Mouse (Mus musculus): ENCODE data around the gene Pdk1. TPM values are rescaled to one million over a fixed set of nuclear protein-coding genes. Genes with fewer than 3 reads are reported as not detected.
A peak's percentile ranks its signal among the peaks of the same experiment; 100 is the strongest.

The Pdk1 gene
- total and polyA plus RNA-seq, 3 experiments: 12.2 to 56.1 TPM; not detected in 1

DNA sequence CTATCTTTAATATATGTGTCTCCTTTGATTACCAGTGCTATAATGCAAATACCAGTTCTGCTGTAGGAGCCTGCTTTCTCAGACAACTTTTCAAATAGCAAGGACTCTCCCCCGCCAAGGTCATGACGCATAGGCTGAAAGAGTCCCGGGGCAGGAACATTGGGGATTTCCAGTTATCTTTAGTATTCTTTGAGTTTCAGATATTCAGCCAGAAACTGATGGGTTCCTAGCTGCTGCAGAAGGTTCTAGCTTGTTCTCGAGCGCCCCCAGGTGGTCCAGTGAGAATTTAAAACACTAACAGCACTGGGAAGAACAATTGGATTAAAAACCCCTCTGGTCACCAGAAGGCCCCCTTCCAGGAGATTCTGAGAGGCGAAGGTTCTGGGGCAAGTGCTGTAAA is 35.2 kb upstream of the Pdk1 start:
- Histone ChIP-seq H3K79me2 (ENCODE audit: control insufficient read depth, insufficient read depth, low read length, poor library complexity) (no peaks in the 10 kb centered on the region), H3K27me3 (ENCODE audit: control insufficient read depth in 1 of 2, insufficient read depth in 2 of 2, low read length in 2 of 2) (peaks cover 0 to 2% of the 10 kb centered on the region in 2 experiments; a peak in 1 of 4 replicates), H3K9me3 (replicated peaks; ENCODE audit: insufficient read depth, low read length) (no peaks in the 10 kb centered on the region), H3K4me1 (ENCODE audit: control insufficient read depth in 1 of 2, insufficient read depth in 2 of 2, low read length in 2 of 2) (no peaks in the 10 kb centered on the region), H3K36me3 (ENCODE audit: control insufficient read depth in 1 of 2, insufficient read depth in 2 of 2, low read length in 2 of 2) (no peaks in the 10 kb centered on the region), H3K4me3 (ENCODE audit: control insufficient read depth in 1 of 2, insufficient read depth in 1 of 2, low read depth in 2 of 2, low read length in 2 of 2) (no peak overlapping the region), H3K9ac (ENCODE audit: control insufficient read depth, low read depth, low read length, poor library complexity, severe bottlenecking) (no peak overlapping the region), H3K27ac (ENCODE audit: control insufficient read depth, low read depth, low read length) (no peak overlapping the region)
- TF ChIP-seq ZC3H11A (IDR thresholded peaks at IDR 0.05; ENCODE audit: low read depth, low read length) (peak; percentile 53), CHD1 (IDR thresholded peaks at IDR 0.05; ENCODE audit: low read depth, low read length) (no peak), BHLHE40 (IDR thresholded peaks at IDR 0.05; ENCODE audit: borderline replicate concordance, low read depth, low read length) (no peak), RAD21 (IDR thresholded peaks at IDR 0.05; ENCODE audit: low read depth, low read length) (peak; percentile 76), GATA1 (IDR thresholded peaks at IDR 0.05; ENCODE audit: low read depth, low read length) (no peak), ZMIZ1 (IDR thresholded peaks at IDR 0.05; ENCODE audit: low read depth, low read length) (no peak), MXI1 (IDR thresholded peaks at IDR 0.05; ENCODE audit: low read depth, low read length) (no peak), CTCF (IDR thresholded peaks at IDR 0.05 in 2 of 3, conservative IDR thresholded peaks at IDR 0.05 in 1 of 3; ENCODE audit: control insufficient read depth in 1 of 3, insufficient read depth in 1 of 3, low read depth in 2 of 3, low read length in 3 of 3, poor library complexity in 1 of 3, severe bottlenecking in 1 of 3) (peak; percentile 62 to 80 (median 76)), MAFK (IDR thresholded peaks at IDR 0.05; ENCODE audit: borderline replicate concordance, low read depth, low read length) (no peak), SMC3 (IDR thresholded peaks at IDR 0.05; ENCODE audit: low read depth, low read length) (peak; percentile 68), NELFE (IDR thresholded peaks at IDR 0.05; ENCODE audit: low read depth, low read length) (no peak), POLR2AphosphoS2 (IDR thresholded peaks at IDR 0.05; ENCODE audit: low read length) (no peak)
- peak; percentile 71 for DNase-seq (ENCODE audit: low read depth, low spot score)

DNA sequence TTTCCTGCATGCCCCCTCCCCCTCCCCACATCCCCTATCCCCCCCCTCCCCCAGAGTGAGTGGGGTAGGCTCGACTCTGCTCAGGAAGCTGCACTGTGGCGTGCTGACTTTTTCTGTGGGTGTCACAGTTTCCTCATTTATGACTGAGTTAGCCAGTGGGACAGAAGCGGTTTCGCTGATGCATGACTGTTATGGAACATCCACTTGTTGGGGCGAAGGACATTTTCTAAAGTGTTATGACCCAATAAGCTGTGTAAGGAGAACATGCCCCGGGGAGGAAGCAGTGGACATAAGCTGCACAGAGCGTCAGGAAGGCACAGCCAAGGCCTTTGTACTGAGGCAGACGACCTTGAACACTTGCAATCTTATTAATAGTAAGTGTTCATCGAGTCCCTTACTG is 29.7 kb upstream of the Pdk1 start:
- Histone ChIP-seq H3K9ac (ENCODE audit: control insufficient read depth, low read depth, low read length, poor library complexity, severe bottlenecking) (no peak overlapping the region), H3K4me1 (ENCODE audit: control insufficient read depth in 1 of 2, insufficient read depth in 2 of 2, low read length in 2 of 2) (no peaks in the 10 kb centered on the region), H3K36me3 (ENCODE audit: control insufficient read depth in 1 of 2, insufficient read depth in 2 of 2, low read length in 2 of 2) (no peaks in the 10 kb centered on the region), H3K9me3 (replicated peaks; ENCODE audit: insufficient read depth, low read length) (no peaks in the 10 kb centered on the region), H3K4me3 (ENCODE audit: control insufficient read depth in 1 of 2, insufficient read depth in 1 of 2, low read depth in 2 of 2, low read length in 2 of 2) (no peak overlapping the region), H3K27me3 (ENCODE audit: control insufficient read depth in 1 of 2, insufficient read depth in 2 of 2, low read length in 2 of 2) (peaks cover 0 to 2% of the 10 kb centered on the region in 2 experiments; a peak in 1 of 4 replicates), H3K27ac (ENCODE audit: control insufficient read depth, low read depth, low read length) (no peak overlapping the region), H3K79me2 (ENCODE audit: control insufficient read depth, insufficient read depth, low read length, poor library complexity) (no peaks in the 10 kb centered on the region)
- DNase-seq (ENCODE audit: low read depth, low spot score): no peak
- TF ChIP-seq GABPA (IDR thresholded peaks at IDR 0.05; ENCODE audit: low read depth, low read length): no peak
- TF ChIP-seq E2F4 (IDR thresholded peaks at IDR 0.05; ENCODE audit: borderline replicate concordance, low read depth, low read length): no peak
- TF ChIP-seq ETS1 (IDR thresholded peaks at IDR 0.05; ENCODE audit: low read depth, low read length): no peak
- no peak for TF ChIP-seq TCF12 (IDR thresholded peaks at IDR 0.05; ENCODE audit: low read depth, low read length)
- TF ChIP-seq MEF2A (IDR thresholded peaks at IDR 0.05; ENCODE audit: extremely low read depth, insufficient replicate concordance, low read depth, low read length, poor library complexity, severe bottlenecking): no peak
- TF ChIP-seq CHD1 (IDR thresholded peaks at IDR 0.05; ENCODE audit: low read depth, low read length): no peak
- TF ChIP-seq ZNF384 (IDR thresholded peaks at IDR 0.05; ENCODE audit: low read depth, low read length): no peak
- no peak for TF ChIP-seq TAL1 (IDR thresholded peaks at IDR 0.05; ENCODE audit: low read length)
- no peak for TF ChIP-seq NRF1 (IDR thresholded peaks at IDR 0.05; ENCODE audit: insufficient read depth, low read depth, low read length, poor library complexity, severe bottlenecking)
- TF ChIP-seq ZKSCAN1 (IDR thresholded peaks at IDR 0.05; ENCODE audit: low read depth, low read length): no peak
- TF ChIP-seq GATA1 (IDR thresholded peaks at IDR 0.05; ENCODE audit: low read depth, low read length): no peak
- TF ChIP-seq JUND (IDR thresholded peaks at IDR 0.05; ENCODE audit: low read depth, low read length): no peak
- no peak for TF ChIP-seq USF2 (IDR thresholded peaks at IDR 0.05; ENCODE audit: borderline replicate concordance in 1 of 2, insufficient read depth in 1 of 2, low read depth in 1 of 2, low read length in 2 of 2)

Measured in MEL (cell line).